Mouse (Mus musculus): ENCODE measurements around the gene Pck1.

- TF ChIP-seq CTCF (conservative IDR thresholded peaks at IDR 0.05; ENCODE audit: insufficient read depth, insufficient read length, low read depth, low read length) (no peak), POLR2A (IDR thresholded peaks at IDR 0.05; ENCODE audit: low read depth, low read length) (no peak)
Measured at GRCm38 (mm10) chr2:173183311-173183710, 30.5 kb downstream of the Pck1 start.

All from kidney, adult 2 months (tissue).